Mouse (Mus musculus) megakaryocyte, embryonic 14.5 days (primary cell): Measurements from ENCODE around the gene Pdia4.
"Not testable (repeated sequence)": the region's sequence is repeated elsewhere in the genome, so short reads cannot be mapped to it uniquely, and the experiment has no call there.

ENCODE experiments used
- FLI1 ChIP-seq: IDR thresholded peaks from 2 replicates; pipeline ENCODE4 v1.6.1; 2012; ENCODE audit warnings: low read length, inconsistent platforms, mixed read lengths
- GATA1 ChIP-seq: IDR thresholded peaks from 3 replicates; pipeline ENCODE4 v1.6.1; 2012; ENCODE audit warnings: mixed read lengths, low read length, inconsistent platforms, borderline replicate concordance

DNA sequence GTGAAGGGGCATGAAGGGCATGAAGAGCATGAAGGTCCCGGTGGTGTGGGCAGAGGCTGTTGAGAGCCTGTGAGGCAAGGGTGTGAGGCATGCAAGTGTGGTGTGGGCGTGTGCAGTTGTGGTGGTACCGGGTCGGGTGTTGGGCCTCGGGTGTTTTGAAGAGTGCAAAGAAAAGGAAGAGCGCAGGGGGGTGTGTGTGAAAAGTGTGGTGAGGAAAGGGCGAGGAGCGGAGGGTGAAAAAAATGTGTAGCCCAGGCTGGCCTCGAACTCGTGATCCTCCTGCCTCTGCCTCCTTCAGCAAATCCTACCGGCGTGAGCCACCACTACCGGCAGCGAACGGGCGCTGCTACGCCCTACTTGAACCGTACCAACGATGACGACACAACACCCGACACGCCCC lies 55.8 kb downstream of the Pdia4 start:
- not testable (repeated sequence) for TF ChIP-seq GATA1, FLI1
